Mouse (Mus musculus) olfactory bulb, adult 2 months (tissue): Measurements from ENCODE around the gene Rgma.

Experiments
- CTCF ChIP-seq: fragments of 200-500 bp; IDR thresholded peaks from 2 replicates; pipeline ENCODE4 v1.5.1; 2012; ENCODE audit warnings: low read depth, mild to moderate bottlenecking, low read length, moderate library complexity; ENCODE audit not compliant: insufficient read depth
- POLR2A ChIP-seq: fragments of 200-500 bp; IDR thresholded peaks from 2 replicates; pipeline ENCODE4 v1.6.1; 2012; ENCODE audit warnings: mild to moderate bottlenecking, low read depth, low read length, moderate library complexity; ENCODE audit not compliant: insufficient read depth

- TF ChIP-seq CTCF (no peak), POLR2A (no peak)
Measured at GRCm38 (mm10) chr7:73403538-73403937, 28.2 kb downstream of the Rgma start.
